Mouse (Mus musculus): ENCODE data around the gene Gnpat.

- TF ChIP-seq POLR2A (IDR thresholded peaks at IDR 0.05; ENCODE audit: borderline replicate concordance, control insufficient read depth, low read depth, low read length) (no peak), CTCF (IDR thresholded peaks at IDR 0.05; ENCODE audit: control insufficient read depth, insufficient read depth, low read length) (no peak)
Observed at GRCm38 (mm10) chr8:124845131-124845530, 17.7 kb upstream of the Gnpat start.

Measured in bone marrow, adult 2 months (tissue).